Mouse (Mus musculus) cerebellum, adult 11-12 months (tissue): ENCODE results near the gene Isoc2b.
"Not testable (repeated sequence)": the region's sequence is repeated elsewhere in the genome, so short reads cannot be mapped to it uniquely, and the experiment has no call there.

Experiments used
- DNase-seq: peaks from one replicate; pipeline ENCODE4 v3.0.0; 2022

Isoc2b gene

DNA sequence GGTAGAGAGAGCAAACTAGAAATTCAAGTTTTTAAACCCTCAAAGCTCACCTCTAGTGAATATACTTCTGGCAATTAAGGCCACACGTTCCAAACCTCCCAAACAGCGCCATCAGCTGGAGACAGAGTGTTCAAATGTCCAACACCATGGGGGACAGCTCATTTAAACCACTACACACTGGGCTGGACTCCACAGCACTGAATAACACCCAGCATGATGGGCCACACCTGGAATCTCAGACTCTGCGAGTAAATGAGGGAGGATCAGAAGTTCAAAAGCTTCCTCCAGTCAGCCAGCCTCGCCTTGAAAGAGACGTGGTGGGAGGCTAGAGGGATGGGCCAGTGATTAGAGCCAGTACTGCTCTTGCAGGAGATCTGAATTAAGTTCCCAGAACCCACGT is at the start of gene Isoc2b:
Gene Isoc2b, minus strand, starts transcription at position 126 of the 400 bp plus-strand sequence.
- no peak for DNase-seq

DNA sequence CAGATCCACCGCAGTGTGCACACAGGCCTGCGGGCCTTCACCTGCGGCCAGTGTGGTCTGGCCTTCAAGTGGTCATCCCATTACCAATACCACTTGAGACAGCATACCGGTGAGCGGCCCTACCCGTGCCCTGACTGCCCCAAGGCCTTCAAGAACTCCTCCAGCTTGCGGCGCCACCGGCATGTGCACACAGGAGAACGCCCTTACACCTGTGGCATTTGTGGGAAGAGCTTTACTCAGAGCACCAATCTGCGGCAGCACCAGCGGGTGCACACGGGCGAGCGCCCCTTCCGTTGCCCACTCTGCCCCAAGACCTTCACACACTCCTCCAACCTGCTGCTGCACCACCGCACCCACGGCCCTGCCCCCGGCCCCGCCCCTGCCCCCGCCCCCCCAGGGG is 49.0 kb upstream of the Isoc2b start:
- no peak for DNase-seq

DNA sequence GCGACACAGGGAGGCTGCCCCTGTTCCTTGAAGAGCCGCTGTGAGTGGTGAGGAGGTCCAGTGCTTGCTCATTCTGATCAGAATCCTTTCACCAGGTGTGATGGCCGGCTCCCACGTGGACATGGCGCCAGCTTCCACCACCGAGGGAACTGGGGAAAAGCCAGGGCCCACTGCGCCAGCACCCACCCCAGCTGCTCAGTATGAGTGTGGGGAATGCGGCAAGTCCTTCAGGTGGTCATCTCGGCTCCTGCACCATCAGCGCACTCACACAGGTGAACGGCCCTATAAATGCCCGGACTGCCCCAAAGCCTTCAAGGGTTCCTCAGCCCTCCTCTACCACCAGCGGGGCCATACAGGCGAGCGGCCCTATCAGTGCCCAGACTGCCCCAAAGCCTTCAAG is 48.6 kb upstream of the Isoc2b start:
- no peak for DNase-seq

DNA sequence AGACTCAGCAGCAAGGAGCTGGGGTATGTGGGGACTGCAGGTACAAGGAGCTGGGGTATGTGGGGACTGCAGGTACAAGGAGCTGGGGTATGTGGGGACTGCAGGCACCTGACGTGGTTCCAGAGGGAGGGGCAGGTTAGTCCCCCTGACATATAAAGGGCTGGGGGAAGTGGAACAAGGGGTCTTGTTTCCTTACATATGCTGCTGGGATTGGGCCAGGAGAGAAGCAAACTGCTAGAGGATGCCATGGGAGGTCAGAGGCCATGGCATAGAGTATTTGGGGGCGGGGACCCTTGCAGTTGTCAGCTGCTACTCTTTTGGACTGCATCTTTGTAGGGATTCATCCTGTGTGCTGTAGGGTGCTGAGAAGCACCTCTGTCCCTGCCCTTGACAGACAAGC is 47.4 kb upstream of the Isoc2b start:
- no peak for DNase-seq

DNA sequence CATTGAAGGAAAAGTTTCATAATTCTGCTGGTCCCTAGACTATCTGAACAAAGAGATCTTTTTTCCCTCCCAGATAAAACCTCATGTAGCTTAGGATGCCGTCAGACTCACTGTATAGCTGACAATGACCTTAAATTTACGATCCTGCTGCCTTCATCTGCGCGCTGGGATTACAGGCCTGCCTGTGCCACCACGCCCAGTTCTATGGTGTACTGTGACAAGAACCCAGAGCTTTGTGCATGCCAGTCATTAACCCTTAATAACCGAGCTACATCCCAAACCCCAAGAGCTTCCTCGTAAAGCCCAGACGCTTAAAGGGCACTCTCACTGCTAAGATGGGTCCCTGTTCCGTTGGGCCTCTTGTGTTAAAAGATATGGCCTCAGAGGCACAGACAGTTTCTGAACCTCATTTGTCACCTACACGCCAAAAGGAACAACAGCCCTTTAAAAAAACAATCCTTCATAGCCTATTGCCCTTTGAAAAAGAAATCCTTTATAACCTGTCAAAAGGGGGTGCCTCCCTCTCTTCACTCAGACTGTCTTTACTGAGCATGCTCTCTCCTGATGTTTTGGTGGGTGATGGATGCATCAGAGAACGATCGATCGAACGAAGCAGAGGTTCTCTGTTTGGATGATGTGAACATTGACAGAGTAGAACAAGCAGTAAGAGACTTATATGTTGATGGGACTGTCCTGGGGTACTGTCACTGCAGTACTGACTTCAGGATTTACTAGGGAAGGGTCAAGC is 45.8 kb upstream of the Isoc2b start:
- peak; percentile 64 for DNase-seq

DNA sequence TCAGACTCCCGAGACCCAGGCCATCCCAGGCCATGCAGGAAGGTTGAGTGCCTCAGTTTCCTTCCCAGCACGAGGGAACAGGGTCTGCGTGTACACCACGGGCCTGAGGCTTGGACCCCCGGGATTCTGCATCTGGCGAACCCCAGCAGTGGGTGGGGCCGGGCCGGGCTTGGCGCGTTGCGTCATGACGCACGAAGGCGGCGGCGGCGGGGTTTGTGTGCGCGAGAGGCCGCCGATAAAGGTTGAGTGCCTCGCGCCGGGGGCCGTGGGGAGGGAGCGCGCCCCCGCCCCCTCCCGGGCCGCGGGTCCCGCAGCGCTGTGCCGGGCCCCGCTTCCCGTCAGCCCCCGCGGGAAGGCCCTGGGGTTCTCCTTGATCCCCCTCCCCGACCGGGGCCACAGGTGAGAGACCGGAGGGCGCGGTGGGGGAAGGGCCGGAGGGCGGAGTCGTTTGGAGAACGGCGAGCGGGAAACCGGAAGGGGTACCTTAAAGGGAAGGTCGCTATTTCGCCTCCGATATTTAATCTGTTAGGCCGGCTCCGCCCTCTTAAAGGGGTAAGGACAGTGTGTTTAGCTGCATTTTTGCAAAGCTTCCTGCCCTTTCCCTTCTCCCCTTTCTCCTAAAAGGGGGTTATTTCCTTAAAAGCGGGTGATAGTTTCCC is 45.1 kb upstream of the Isoc2b start, which contains the start of gene Zfp628:
Gene Zfp628, plus strand, starts transcription at position 211 of the 659 bp plus-strand sequence.
- DNase-seq = peak; percentile 94

DNA sequence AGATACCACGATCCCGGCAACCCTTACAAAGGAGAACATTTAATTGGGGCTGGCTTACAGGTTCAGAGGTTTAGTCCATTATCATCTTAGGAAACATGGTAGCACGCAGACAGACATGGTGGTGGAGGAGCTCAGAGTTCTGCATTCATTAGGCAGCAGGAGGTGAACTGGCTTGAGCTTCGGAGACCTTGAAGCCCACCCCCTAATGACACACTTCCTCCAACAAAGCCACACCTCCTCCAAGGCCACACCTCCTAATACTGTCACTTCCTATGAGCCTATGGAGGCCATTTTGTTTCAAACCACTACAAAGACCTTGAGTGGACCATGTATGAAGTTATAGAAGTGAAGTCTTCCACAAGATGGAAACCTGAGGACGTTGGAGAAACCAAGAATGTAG is 42.2 kb upstream of the Isoc2b start:
- DNase-seq = no peak

DNA sequence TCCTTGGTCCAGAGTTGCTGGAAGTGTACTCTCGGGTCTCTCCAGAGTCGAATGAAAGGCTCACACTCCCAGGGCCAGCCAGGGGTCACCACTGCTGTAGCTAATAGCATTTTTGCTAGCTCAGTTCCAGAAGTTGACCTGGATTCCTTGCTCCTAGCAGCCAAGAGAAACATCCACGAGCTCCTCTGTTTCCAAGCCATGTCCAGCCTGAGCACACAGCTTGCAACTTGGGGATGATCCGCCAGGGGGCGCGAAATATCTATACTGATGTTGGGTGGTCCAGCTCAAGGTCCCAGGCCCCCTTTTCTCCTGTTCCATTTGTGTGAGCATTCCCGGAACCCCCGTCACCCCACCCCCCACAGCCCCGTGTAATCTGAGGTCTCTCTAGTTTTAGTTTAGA is 41.5 kb upstream of the Isoc2b start:
- DNase-seq = peak; percentile 38

DNA sequence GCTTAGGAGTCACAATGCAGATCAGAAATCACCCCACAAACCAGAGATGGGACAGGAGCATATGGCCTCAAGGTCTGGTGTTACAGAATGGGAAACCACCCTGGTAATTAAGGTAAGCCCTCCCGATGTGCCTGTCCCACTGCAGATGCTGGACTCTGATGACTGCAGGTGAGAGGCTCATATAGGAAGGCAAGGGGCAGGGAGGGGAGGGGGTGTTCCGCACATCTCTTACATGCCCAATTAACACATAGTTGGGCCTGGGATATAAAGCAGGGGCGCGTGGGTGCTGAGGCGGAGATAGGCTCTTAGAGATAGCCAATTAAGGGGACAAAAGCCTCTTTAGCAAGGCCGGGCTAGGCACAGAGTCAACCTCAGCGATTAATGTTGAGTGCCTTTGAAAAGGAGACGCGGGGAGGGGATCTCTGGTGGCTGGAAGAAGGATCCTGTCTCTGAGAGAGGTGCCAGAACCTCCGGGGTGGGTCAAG is 36.5 kb upstream of the Isoc2b start, which contains the start of gene Gm36210:
Gene Gm36210, minus strand, starts transcription at position 51 of the 485 bp plus-strand sequence.
- DNase-seq = no peak

DNA sequence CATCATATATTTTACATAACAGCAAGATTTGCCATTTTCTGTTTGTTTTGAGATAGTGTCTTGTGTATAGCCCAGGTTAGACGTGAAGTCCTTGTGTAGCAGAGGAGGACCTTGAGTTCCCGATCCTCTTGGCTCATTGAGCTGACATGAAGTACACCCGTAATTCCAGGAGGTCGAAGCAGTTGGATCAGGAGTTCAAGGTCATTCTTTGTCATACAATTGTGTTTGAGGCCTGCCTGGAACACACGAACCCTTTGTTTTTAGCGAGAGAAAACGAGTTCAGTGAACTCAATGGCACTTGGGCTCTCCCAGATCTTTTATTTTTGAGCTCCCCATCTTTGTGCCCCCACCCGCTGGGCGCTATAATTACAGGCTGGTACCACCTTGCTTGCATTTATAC is 32.3 kb upstream of the Isoc2b start:
- DNase-seq = no peak

DNA sequence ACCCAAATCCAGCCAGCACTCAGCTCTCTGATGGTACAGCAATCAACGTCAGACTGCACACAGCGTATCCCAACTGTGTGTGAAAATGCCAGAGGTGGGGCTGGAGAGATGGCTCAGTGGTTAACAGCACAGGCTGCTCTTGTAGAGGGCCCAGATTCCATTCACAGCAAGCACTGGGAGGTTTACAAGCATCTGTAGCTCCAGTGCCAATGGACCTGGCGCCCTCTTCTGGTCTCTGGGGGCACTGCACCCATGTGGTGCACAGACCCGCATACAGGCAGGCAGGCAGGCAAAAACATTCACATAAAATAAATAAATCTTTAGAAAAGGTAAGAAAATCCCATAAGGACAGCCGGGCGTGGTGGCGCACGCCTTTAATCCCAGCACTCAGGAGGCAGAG is 31.1 kb upstream of the Isoc2b start:
- DNase-seq = no peak

DNA sequence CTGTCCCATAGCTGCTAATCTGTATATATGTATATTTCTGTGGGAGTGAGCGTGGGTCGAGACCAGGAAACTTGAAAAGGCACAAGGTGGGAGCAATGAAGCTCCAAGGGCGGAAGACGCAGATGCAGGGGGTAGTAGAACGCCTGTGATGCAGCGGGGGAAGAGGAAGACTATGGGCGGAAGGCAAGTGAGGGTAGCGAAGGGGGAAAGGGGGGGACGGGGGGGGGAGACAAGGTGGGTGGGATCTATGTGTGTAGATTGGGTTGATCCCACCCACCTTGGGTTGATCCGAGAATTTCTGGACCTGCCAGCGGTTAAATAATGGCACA is 30.4 kb upstream of the Isoc2b start:
- DNase-seq = no peak

DNA sequence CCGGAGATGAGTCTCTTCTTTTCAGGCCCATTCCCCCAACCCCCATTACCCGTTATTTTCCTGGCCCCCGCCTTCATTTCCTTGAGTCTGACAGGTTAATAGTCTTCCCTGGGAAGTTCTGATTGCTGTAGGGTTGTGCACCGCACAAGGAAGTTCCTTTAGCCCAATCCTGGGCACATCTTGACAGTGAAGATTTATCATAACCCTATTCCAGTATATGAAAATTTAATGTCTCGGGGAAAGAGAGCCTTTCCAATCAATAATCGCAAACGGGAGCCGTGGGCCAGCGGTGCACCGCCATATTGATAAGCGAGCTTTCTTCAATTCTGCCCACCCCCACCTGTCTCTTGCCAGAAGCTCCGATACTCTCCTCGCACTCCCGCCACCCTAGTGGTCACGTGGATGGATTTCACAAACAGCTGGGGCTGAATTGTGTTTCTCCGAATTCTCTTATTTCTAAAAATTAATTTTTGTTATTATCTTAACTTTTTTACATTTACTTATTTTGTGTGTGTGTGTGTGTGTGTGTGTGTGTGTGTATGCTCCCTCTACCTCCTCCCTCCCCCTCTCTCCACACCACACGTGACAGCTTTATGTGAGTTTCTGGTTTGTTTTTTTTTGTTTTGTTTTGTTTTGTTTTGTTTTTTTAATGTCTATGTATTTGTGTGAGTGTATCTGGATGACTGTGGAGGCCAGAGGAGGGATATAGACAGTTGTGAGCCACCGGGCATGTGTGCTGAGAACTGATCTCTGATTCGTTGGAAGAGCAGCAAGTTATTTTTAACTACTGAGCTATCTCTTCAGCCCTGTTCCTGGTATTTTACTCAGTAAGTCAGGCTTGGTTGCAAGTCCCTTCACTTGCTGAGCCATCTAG is 29.8 kb upstream of the Isoc2b start:
- DNase-seq = no peak

DNA sequence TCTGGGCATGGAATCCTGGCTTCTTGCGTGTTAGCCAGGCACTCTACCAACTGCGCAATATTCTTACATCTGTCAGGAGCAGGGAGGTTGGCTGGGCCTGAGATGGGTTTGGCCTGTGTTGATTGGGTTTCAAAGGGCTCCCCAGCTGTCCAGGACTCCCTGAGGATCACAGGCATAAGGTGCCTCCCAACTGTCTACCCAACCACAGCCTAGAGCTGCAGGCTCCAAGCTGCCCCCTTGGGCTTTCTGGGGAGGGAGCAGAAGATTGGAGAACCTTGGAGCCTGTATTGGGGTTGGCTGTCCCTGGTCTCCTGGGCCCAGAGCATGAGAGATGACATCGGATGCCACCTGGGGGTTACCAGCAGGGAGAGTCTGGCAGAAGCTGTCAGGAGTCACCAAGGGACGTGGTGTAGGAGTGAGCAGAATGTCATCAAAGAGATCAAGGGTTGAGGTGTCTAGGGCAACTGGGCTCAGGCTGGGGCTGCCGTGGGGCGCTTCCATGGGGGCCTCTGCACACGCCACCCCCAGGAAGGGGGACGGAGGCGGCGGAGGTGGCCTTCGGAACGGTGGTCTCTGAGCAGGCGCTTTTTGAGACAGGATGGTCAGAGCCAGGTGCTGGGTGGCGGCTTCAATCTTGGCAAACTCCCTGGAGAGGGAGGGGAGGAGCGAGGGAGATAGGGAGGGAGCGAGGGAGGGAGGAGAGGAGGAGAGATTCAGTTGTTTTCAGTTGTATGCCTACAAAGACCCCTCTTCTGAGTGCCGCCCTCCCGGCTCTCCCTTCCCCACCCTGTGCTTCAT is 29.0 kb upstream of the Isoc2b start:
- peak; percentile 43 for DNase-seq

DNA sequence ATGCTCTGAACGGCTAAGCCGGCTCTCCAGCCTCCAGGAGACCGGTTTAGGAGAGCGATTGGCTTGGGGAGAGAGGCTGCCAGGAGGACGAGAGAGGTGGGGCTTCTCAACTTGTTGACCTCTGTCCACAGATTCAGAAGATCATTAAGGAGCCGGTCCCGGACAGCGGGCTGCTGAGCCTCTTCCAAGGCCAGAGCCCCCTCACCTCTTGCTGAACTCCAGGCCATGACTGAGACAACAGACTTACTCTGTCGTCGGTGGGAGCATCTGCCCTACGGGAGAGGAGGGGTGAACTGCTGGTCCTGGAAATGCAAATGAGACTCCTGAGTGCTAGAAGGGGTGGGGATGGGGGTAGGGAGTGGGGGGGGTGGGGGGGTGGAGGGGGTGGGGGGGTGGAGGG is 25.1 kb upstream of the Isoc2b start:
- DNase-seq = no peak

DNA sequence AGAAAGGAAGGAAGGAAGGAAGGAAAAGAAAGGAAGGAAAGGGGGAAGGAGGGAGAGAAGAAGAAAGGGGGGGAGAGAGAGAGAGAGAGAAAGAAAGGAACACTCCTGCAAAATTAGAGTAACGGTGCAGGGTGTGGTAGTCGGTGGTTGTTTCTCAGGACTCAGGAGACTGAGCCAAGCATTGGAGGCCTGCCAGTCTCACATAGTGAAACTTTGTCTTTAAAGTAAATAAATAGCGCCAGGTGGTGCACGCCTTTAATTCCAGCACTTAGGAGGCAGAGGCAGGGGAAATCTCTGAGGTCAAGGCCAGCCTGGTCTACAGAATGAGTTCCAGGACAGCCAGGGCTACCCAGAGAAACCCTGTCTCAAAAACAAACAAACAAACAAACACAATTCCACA is 16.6 kb upstream of the Isoc2b start:
- DNase-seq = no peak

DNA sequence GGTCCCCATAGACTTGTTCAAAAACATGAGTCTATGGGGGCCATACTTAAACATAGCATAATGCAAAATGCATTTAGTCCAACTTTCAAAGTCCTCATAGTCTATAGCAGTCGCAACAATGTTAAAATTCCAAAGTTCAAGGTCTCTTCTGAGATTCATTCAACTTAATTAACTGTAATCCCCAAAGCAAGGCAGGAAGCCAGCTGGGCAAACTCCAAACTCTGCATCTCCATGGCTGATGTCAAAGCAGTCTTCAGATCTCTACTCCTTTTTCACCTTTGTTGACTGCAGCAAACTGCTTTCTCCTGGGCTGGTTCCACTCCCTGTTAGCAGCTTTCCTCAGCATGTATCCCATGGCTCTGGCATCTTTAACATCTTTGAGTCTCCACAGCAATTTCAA is 9.0 kb upstream of the Isoc2b start:
- DNase-seq = not testable (repeated sequence)

DNA sequence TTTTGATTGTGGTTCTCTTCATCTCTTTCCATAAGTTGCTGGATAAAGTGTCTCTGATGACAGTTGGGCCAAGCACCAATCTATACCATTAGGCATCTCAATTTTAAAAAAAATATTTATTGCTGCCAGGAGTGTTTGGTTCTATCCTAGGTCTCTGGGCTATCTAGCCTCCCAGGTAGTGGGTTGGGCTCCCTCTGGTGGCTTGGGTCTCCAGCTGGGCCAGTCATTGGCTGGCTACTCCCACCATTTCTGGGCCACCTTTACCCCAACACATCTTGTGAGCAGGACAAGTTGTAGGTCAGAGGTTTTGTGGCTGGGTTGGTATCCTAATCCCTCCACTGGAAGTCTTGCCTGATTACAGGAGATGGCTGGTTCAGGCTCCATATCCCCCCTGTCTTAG is 8.1 kb upstream of the Isoc2b start:
- DNase-seq = no peak

DNA sequence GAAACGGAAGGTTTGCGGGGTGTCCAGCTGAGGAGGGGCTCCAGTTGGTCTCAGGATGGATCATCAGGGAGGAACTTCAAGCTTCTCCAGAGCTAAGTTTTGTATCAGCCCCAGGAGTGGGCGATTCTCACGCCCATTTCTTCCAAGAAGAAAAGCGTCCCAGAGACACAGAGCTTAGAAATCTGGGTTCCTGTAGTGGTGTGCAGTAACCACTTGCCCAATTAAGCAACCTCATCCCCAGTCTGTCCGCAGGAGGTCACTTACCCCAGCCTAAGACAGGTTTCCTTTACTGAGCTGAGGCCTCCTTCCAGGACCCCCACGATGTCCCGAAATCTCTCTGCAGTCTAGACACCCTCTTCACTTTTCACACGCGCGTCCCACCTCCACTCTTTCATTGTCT is 7.2 kb upstream of the Isoc2b start:
- peak; percentile 36 for DNase-seq

DNA sequence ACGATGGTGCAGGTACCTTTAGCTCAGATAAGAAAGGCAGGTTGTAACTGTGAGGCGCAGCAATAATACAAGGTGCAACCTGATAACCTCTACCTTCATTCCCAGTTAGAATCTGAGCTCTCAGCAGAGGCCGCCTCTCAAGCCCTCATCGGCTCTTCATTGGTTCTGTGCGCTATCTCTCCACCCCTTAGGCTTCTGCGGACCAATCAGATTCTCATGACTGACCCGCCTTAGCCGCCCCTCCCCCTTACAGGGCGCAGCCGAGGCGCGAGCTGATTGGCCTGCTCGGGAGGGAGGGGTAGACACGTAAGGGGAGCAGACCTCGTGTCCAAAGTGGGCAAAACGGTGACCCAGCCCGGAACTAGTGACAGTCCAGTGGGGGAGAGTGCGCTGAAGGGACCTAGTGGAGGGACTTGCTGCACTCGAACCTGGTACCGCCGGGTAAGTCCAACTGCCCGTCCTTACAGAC is 6.7 kb upstream of the Isoc2b start, which contains the start of gene Isoc2a:
Gene Isoc2a, plus strand, starts transcription at position 401 of the 469 bp plus-strand sequence.
- peak; percentile 94 for DNase-seq

DNA sequence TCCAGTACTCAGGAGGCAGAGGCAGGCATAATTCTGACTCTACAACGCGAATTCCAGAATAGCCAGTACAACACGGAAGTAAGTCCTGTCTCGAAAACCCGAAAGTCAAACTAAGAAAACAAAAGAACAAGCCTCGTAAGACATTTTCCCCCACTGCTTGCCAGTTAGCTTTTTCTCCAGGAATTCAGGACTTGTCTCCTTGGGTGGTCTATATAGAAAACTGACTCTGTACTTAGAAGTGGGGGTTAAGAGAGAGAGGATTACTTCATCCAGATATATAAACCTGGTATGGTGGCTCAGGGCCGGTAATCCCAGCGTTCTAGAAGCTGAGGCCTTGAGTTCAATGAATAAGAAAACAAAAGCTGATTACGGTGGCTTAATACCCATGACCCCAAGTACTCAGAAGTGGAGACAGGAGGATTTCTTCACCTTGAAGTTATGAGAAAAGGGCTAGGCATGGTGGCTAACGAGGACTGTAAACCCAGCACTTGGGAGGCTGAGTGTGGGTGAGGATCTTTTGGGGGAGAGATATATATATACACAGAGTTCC is 3.4 kb downstream of the Isoc2b start:
- DNase-seq = no peak
